24 mouse cellular contexts compared by ENCODE assay signal in the genomic region with DNA sequence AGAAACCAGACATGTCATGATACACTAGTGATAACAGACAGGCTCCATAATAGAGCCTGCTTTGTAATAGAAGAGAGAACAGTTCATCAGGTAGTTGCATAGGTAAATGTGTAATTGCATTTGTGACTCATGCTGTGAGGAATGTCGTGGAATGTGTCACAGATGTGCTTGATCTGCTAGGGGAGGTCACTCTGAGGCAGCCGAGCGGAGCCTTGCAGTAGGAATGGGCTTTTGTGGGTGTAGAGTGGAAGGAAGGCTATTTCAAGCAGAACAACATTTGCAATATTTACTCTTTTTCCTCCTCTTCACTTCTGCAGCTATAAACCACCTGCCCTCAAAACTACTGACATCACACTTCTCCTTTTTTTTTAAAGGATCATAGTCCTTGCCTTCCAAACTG. TPM values are rescaled to one million over a fixed set of nuclear protein-coding genes. Genes with fewer than 3 reads are reported as not detected.
DNase-seq lines count a peak whose midpoint lies in the region; ATAC-seq lines count a peak whose summit lies in the region.
"Had no signal": no experiment of that assay in that cellular context is flagged by ENCODE, and none has a peak within 500 bp of the region (broad histone marks: within the 10 kb centered on the region; RNA-seq: fewer than 3 reads in every experiment).

No protein-coding gene starts in this region.

- H3K4me1 ChIP-seq in embryonic facial prominence, embryonic 11.5 days (ENCODE audit: control insufficient read depth, insufficient read depth, low read length), result no peaks in the 10 kb centered on the region
- peaks cover 15% of the 10 kb centered on the region for H3K4me1 ChIP-seq in embryonic facial prominence, embryonic 10.5 days
- H3K4me1 ChIP-seq in forebrain, embryonic 10.5 days, result peaks cover 12% of the 10 kb centered on the region
- H3K4me1 ChIP-seq: hindbrain, embryonic 13.5 days had no signal

- H3K27ac ChIP-seq in embryonic facial prominence, embryonic 11.5 days (replicated peaks; ENCODE audit: low read depth, low read length), result no peak overlapping the region
- H3K27ac ChIP-seq in embryonic facial prominence, embryonic 10.5 days (replicated peaks), result no peak overlapping the region
- no peak overlapping the region for H3K27ac ChIP-seq in forebrain, embryonic 10.5 days
- H3K27ac ChIP-seq: embryonic facial prominence, embryonic 15.5 days; forebrain, embryonic 15.5 days; heart, embryonic 10.5 days; hindbrain, embryonic 13.5 days; hindbrain, postnatal 0 days had no signal

- no peak overlapping the region for H3K4me2 ChIP-seq in embryonic facial prominence, embryonic 11.5 days (ENCODE audit: low read depth, low read length)
- H3K4me2 ChIP-seq: embryonic facial prominence, embryonic 15.5 days; forebrain, embryonic 15.5 days; hindbrain, embryonic 13.5 days had no signal

- H3K9ac ChIP-seq in embryonic facial prominence, embryonic 11.5 days (replicated peaks; ENCODE audit: low read length), result no peak overlapping the region
- H3K9ac ChIP-seq: embryonic facial prominence, embryonic 15.5 days; forebrain, embryonic 15.5 days; hindbrain, embryonic 13.5 days had no signal

- peak; percentile 6 for DNase-seq in embryonic facial prominence, embryonic 11.5 days (ENCODE audit: low spot score)
- no peak for DNase-seq in embryonic facial prominence, embryonic 10.5 days (ENCODE audit: low spot score)
- peak; percentile 14 for DNase-seq in kidney, postnatal 10 days
- DNase-seq in kidney, adult 11 months, result no peak
- DNase-seq in brain, adult 2 months (ENCODE audit: low read depth, low spot score), result peak; percentile 16
- DNase-seq in forebrain, embryonic 10.5 days (ENCODE audit: extremely low spot score, low spot score), result no peak
- DNase-seq: adrenal gland, adult 8-10 months; B cell, adult 2 months; cerebellum, adult 11-12 months; cerebellum, adult 9-10 months; cerebellum, postnatal 25 days; gastrocnemius, postnatal 36 days; heart, adult 18-20 months; heart, postnatal 10 days; heart, postnatal 4 days had no signal

- H3K9me3 ChIP-seq in embryonic facial prominence, embryonic 11.5 days (replicated peaks; ENCODE audit: control insufficient read depth, low read length), result no peaks in the 10 kb centered on the region
- H3K9me3 ChIP-seq in embryonic facial prominence, embryonic 10.5 days, result no peaks in the 10 kb centered on the region
- no peaks in the 10 kb centered on the region for H3K9me3 ChIP-seq in forebrain, embryonic 10.5 days
- H3K9me3 ChIP-seq: embryonic facial prominence, embryonic 15.5 days; forebrain, embryonic 15.5 days; heart, embryonic 10.5 days; hindbrain, embryonic 13.5 days had no signal

- H3K4me3 ChIP-seq in embryonic facial prominence, embryonic 11.5 days (ENCODE audit: low read depth, low read length), result no peak overlapping the region
- no peak overlapping the region for H3K4me3 ChIP-seq in embryonic facial prominence, embryonic 10.5 days
- H3K4me3 ChIP-seq in forebrain, embryonic 10.5 days, result no peak overlapping the region
- H3K4me3 ChIP-seq: embryonic facial prominence, embryonic 15.5 days; erythroblast, embryonic 14.5 days; forebrain, embryonic 15.5 days; heart, embryonic 10.5 days; hindbrain, embryonic 13.5 days had no signal

- 23% methylated on average over 3 of the region's 3 CpGs for WGBS in embryonic facial prominence, embryonic 11.5 days
- WGBS in embryonic facial prominence, embryonic 10.5 days, result 49% methylated on average over 3 of the region's 3 CpGs
- WGBS in forebrain, embryonic 10.5 days, result 59% methylated on average over 3 of the region's 3 CpGs

- H3K36me3 ChIP-seq in embryonic facial prominence, embryonic 11.5 days (replicated peaks; ENCODE audit: control insufficient read depth, insufficient read depth, low read depth, low read length), result no peaks in the 10 kb centered on the region
- no peaks in the 10 kb centered on the region for H3K36me3 ChIP-seq in embryonic facial prominence, embryonic 10.5 days (replicated peaks)
- no peaks in the 10 kb centered on the region for H3K36me3 ChIP-seq in forebrain, embryonic 10.5 days (replicated peaks)
- H3K36me3 ChIP-seq: embryonic facial prominence, embryonic 15.5 days; forebrain, embryonic 15.5 days; G1E; heart, embryonic 10.5 days; hindbrain, embryonic 13.5 days had no signal

- H3K27me3 ChIP-seq in embryonic facial prominence, embryonic 11.5 days (ENCODE audit: control insufficient read depth, insufficient read depth, low read length), result no peaks in the 10 kb centered on the region
- peaks cover 10% of the 10 kb centered on the region for H3K27me3 ChIP-seq in embryonic facial prominence, embryonic 10.5 days (replicated peaks; ENCODE audit: low read depth, poor library complexity, severe bottlenecking)
- H3K27me3 ChIP-seq in forebrain, embryonic 10.5 days (ENCODE audit: poor library complexity, severe bottlenecking), result peaks cover 8% of the 10 kb centered on the region
- H3K27me3 ChIP-seq: embryonic facial prominence, embryonic 15.5 days; forebrain, embryonic 15.5 days; hindbrain, embryonic 13.5 days had no signal

- ATAC-seq in embryonic facial prominence, embryonic 11.5 days (replicated peaks; ENCODE audit: insufficient number of reproducible peaks, low FRiP score, low TSS enrichment, low read depth), result no peak
- ATAC-seq in megakaryocyte progenitor cell, adult 5-6 weeks (replicated peaks; ENCODE audit: poor library complexity), result peak; percentile 36
- ATAC-seq: CD4-positive, CD25-positive, alpha-beta regulatory T cell, adult 4 months; forebrain, embryonic 15.5 days; hindbrain, postnatal 0 days had no signal

RNA-seq across cellular contexts. Expression of a gene that starts 4.0 kb away (rescaled TPM):
- 4.3 and 4.6 TPM in 2 replicates for polyA plus RNA-seq in embryonic facial prominence, embryonic 11.5 days (2014; fragmentation: Nextera tagmentation; extraction: Ambion mirVana)
- 1.6 and 1.8 TPM in 2 replicates for polyA plus RNA-seq in embryonic facial prominence, embryonic 10.5 days (2016; fragmentation: Nextera tagmentation; extraction: Ambion mirVana)
- 2.6 and 3.4 TPM in 2 replicates for total RNA-seq in megakaryocyte progenitor cell, adult 5-6 weeks (2015)
- total RNA-seq in megakaryocyte progenitor cell, adult 5-6 weeks (2017), result 1.2 and 1.9 TPM in 2 replicates
- polyA plus RNA-seq in forebrain, embryonic 10.5 days (2016; fragmentation: Nextera tagmentation; extraction: Ambion mirVana), result 1.4 and 1.8 TPM in 2 replicates
- polyA plus RNA-seq: G1E had no signal

Comparison
In these comparisons a context has a peak if more than half of its experiments do, and no peak if none do; other contexts are left out.
1. DNase-seq: peak in embryonic facial prominence, embryonic 11.5 days (single experiment), kidney, postnatal 10 days (single experiment) and brain, adult 2 months (single experiment); none in embryonic facial prominence, embryonic 10.5 days (single experiment), kidney, adult 11 months (single experiment) and forebrain, embryonic 10.5 days (single experiment).